Mouse (Mus musculus) small intestine, adult 2 months (tissue): Measurements from ENCODE around the gene Zbtb25.

ENCODE experiments used
- CTCF ChIP-seq: fragments of 200-500 bp; IDR thresholded peaks from 2 replicates; pipeline ENCODE4 v1.5.1; 2012; ENCODE audit warnings: low read depth, mild to moderate bottlenecking, control low read depth, inconsistent platforms, low read length, moderate library complexity, mixed read lengths; ENCODE audit not compliant: insufficient replicate concordance, insufficient read length; ENCODE audit errors: extremely low read depth
- POLR2A ChIP-seq: fragments of 200-500 bp; IDR thresholded peaks from 2 replicates; pipeline ENCODE4 v1.6.1; 2012; ENCODE audit warnings: low read depth, mild to moderate bottlenecking, control low read depth, inconsistent platforms, low read length, moderate library complexity

- no peak for TF ChIP-seq POLR2A
- no peak for TF ChIP-seq CTCF
These were observed 59.4 kb downstream of the Zbtb25 start for GRCm38 (mm10) chr12:76310007-76310406.
